ENCODE assay signal across 12 mouse cellular contexts in the genomic region with DNA sequence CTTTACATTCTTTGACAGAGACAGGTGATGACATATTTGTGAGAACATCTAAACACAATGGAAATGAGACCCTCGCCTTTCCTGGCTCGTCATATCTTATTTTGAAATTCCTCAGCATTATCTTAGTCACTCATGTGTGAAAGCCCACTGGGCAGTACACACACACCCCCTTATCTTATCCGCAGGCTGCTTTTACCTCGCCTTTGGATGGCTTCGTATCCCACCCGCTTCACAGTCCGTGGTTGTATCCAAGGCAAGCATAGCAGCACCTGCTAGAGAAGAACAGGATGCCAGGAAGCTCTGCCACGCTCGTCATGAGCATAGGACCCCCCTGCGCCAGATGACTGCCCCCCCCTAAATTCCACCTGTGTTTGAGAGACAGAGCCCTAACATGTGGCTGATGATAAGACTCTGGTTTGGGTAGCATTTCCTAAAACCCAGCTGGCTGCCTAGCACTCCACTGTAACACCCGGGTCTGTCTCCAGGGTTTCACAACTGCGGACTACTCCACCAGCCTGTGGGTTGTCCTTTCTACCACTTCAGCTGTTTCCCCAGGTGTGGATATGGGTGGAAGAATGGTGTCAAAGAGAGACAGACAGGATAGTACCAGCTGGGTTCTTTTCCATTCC.
DNase-seq lines count a peak whose midpoint lies in the region; ATAC-seq and TF ChIP-seq lines count a peak whose summit lies in the region.
"Had no signal": no experiment of that assay in that cellular context is flagged by ENCODE, and none has a peak within 500 bp of the region (broad histone marks: within the 10 kb centered on the region; RNA-seq: fewer than 3 reads in every experiment).

No protein-coding gene starts in this region.

- WGBS in lung, embryonic 14.5 days = 44% methylated on average over 12 of the region's 12 CpGs
- WGBS in liver, embryonic 14.5 days (ENCODE audit: insufficient replicate concordance) = 29% methylated on average over 12 of the region's 12 CpGs

- H3K27me3 ChIP-seq in lung, embryonic 14.5 days (ENCODE audit: insufficient read depth, low read length) = no peaks in the 10 kb centered on the region
- H3K27me3 ChIP-seq in liver, embryonic 14.5 days (ENCODE audit: control insufficient read depth, insufficient read depth, low read length) = no peaks in the 10 kb centered on the region

- H3K4me3 ChIP-seq in lung, embryonic 14.5 days (ENCODE audit: low read depth, low read length) = no peak overlapping the region
- H3K4me3 ChIP-seq in liver, embryonic 14.5 days (ENCODE audit: insufficient read depth in 1 of 2, low read depth in 2 of 2, low read length in 2 of 2) = no peak overlapping the region
- H3K4me3 ChIP-seq: erythroblast, embryonic 14.5 days had no signal

- TF ChIP-seq EP300 in liver, embryonic 14.5 days (IDR thresholded peaks at IDR 0.05; ENCODE audit: low read depth) = peak; percentile 26; the same call in 1 of the 2 replicates

- no peaks in the 10 kb centered on the region; the same call in 1 of the 2 replicates for H3K9me3 ChIP-seq in lung, embryonic 14.5 days (ENCODE audit: low read depth, low read length)
- H3K9me3 ChIP-seq in liver, embryonic 14.5 days (ENCODE audit: control insufficient read depth, low read length) = no peaks in the 10 kb centered on the region

- DNase-seq in frontal cortex, postnatal 25 days (ENCODE audit: low spot score in 2 of 2) = no peak
- DNase-seq in lung, embryonic 14.5 days = no peak
- DNase-seq in lung, postnatal 10 days = no peak
- DNase-seq in liver, embryonic 14.5 days (ENCODE audit: low read depth in 3 of 3, low spot score in 3 of 3) = no peak
- DNase-seq in thymus, postnatal 10 days (ENCODE audit: low spot score in 2 of 2) = peak; percentile 20 to 24
- DNase-seq in T-cell, adult 2 months (ENCODE audit: low spot score) = no peak
- no peak for DNase-seq in embryo, embryonic 9.5 days (ENCODE audit: extremely low spot score)
- DNase-seq: adrenal gland, postnatal 25 days; lung, adult 2 months; spleen, adult 18-20 months had no signal

- no peak for TF ChIP-seq CTCF in lung, embryonic 14.5 days (IDR thresholded peaks at IDR 0.05; ENCODE audit: low read depth)
- no peak for TF ChIP-seq CTCF in liver, embryonic 14.5 days (IDR thresholded peaks at IDR 0.05; ENCODE audit: low read depth)

- H3K27ac ChIP-seq in lung, embryonic 14.5 days (ENCODE audit: low read depth) = no peak overlapping the region
- no peak overlapping the region for H3K27ac ChIP-seq in liver, embryonic 14.5 days

- peaks cover 14% of the 10 kb centered on the region; the same call in 1 of the 2 replicates for H3K4me1 ChIP-seq in lung, embryonic 14.5 days (ENCODE audit: insufficient read depth)
- H3K4me1 ChIP-seq in liver, embryonic 14.5 days (replicated peaks; ENCODE audit: control insufficient read depth in 2 of 2, insufficient read depth in 2 of 2, low read length in 1 of 2) = peaks cover 0 to 9% of the 10 kb centered on the region in 2 experiments; a peak in 2 of 4 replicates

- ATAC-seq in frontal cortex, adult (ENCODE audit: low TSS enrichment) = peak; percentile 25
- ATAC-seq in lung, embryonic 14.5 days (ENCODE audit: insufficient read depth) = peak; percentile 35; the same call in 1 of the 2 replicates
- peak; percentile 77 for ATAC-seq in liver, embryonic 14.5 days (ENCODE audit: insufficient read depth)

- no peak overlapping the region for H3K9ac ChIP-seq in lung, embryonic 14.5 days
- no peak overlapping the region for H3K9ac ChIP-seq in liver, embryonic 14.5 days (replicated peaks)

- no peak overlapping the region for H3K4me2 ChIP-seq in lung, embryonic 14.5 days
- H3K4me2 ChIP-seq in liver, embryonic 14.5 days (ENCODE audit: low read depth) = peak overlapping the region; percentile 36

- no peaks in the 10 kb centered on the region for H3K36me3 ChIP-seq in lung, embryonic 14.5 days (ENCODE audit: insufficient read depth)
- no peaks in the 10 kb centered on the region for H3K36me3 ChIP-seq in liver, embryonic 14.5 days (replicated peaks; ENCODE audit: control insufficient read depth, insufficient read depth, low read depth)

Comparison
In these comparisons a context has a peak if more than half of its experiments do, and no peak if none do; other contexts are left out.
1. ATAC-seq: peak in every context shown above with its lines; median percentile 77 in liver, embryonic 14.5 days; 35 in lung, embryonic 14.5 days; 25 in frontal cortex, adult.
2. DNase-seq: peak in thymus, postnatal 10 days (2 of 2); none in frontal cortex, postnatal 25 days (0 of 2), lung, embryonic 14.5 days (single experiment), lung, postnatal 10 days (single experiment), liver, embryonic 14.5 days (0 of 3), T-cell, adult 2 months (single experiment) and embryo, embryonic 9.5 days (single experiment).